22 mouse cellular contexts compared by ENCODE assay signal in genomic region chr11:60799977-60800376, GRCm38 (mm10). TPM values are rescaled to one million over a fixed set of nuclear protein-coding genes. Genes with fewer than 3 reads are reported as not detected.
A peak's percentile ranks its signal among the peaks of the same experiment; 100 is the strongest.
DNase-seq lines count a peak whose midpoint lies in the region; ATAC-seq and TF ChIP-seq lines count a peak whose summit lies in the region.
"Had no signal": no experiment of that assay in that cellular context is flagged by ENCODE, and none has a peak within 500 bp of the region (broad histone marks: within the 10 kb centered on the region; RNA-seq: fewer than 3 reads in every experiment).

No protein-coding gene starts in this region.

- WGBS in intestine, postnatal 0 days = 80% methylated on average over 4 of the region's 4 CpGs
- 88% methylated on average over 4 of the region's 4 CpGs for WGBS in intestine, embryonic 15.5 days

- intact Hi-C loops in left cerebral cortex, adult 2 months (cut with DNase I) = no loop called here
- intact Hi-C loops in left cerebral cortex, postnatal 10 days (cut with DNase I) = no loop called here

- ATAC-seq in intestine, postnatal 0 days = no peak
- ATAC-seq in intestine, embryonic 15.5 days = no peak
- no peak for ATAC-seq in Patski
- ATAC-seq: forebrain, embryonic 13.5 days; forebrain, embryonic 16.5 days; hindbrain, embryonic 16.5 days had no signal

- TF ChIP-seq CTCF in intestine, postnatal 0 days (IDR thresholded peaks at IDR 0.05; ENCODE audit: low read depth) = 0 out of 2 replicates have a peak, but pooled peaks have one; percentile 18
- TF ChIP-seq CTCF in left cerebral cortex, adult 2 months (IDR thresholded peaks at IDR 0.05) = peak; percentile 18; the same call in 1 of the 2 replicates
- TF ChIP-seq CTCF in Patski (IDR thresholded peaks at IDR 0.05) = peak; percentile 54

- no peak overlapping the region for H3K27ac ChIP-seq in intestine, postnatal 0 days (ENCODE audit: low read depth, low read length)
- H3K27ac ChIP-seq in intestine, embryonic 15.5 days = no peak overlapping the region
- no peak overlapping the region for H3K27ac ChIP-seq in left cerebral cortex, adult 2 months
- H3K27ac ChIP-seq: forebrain, embryonic 10.5 days; forebrain, embryonic 13.5 days; heart, embryonic 15.5 days; hindbrain, embryonic 10.5 days; hindbrain, embryonic 13.5 days had no signal

- H3K4me1 ChIP-seq in intestine, postnatal 0 days (replicated peaks; ENCODE audit: control insufficient read depth, insufficient read depth, low read length) = no peaks in the 10 kb centered on the region
- no peaks in the 10 kb centered on the region for H3K4me1 ChIP-seq in intestine, embryonic 15.5 days (replicated peaks)
- H3K4me1 ChIP-seq: forebrain, embryonic 10.5 days; forebrain, embryonic 13.5 days; heart, embryonic 15.5 days; hindbrain, embryonic 10.5 days; hindbrain, embryonic 13.5 days had no signal

- POLR2A ChIA-PET in Patski (lab: Charles Lee) = no interaction called here

- H3K27me3 ChIP-seq in intestine, postnatal 0 days (replicated peaks; ENCODE audit: control insufficient read depth, insufficient read depth, low read length) = no peaks in the 10 kb centered on the region
- no peaks in the 10 kb centered on the region for H3K27me3 ChIP-seq in intestine, embryonic 15.5 days (replicated peaks)
- no peaks in the 10 kb centered on the region for H3K27me3 ChIP-seq in Patski
- H3K27me3 ChIP-seq: forebrain, embryonic 13.5 days; heart, embryonic 12.5 days; heart, embryonic 15.5 days; hindbrain, embryonic 13.5 days had no signal

- no peak overlapping the region for H3K4me3 ChIP-seq in intestine, postnatal 0 days (ENCODE audit: low read depth, low read length)
- H3K4me3 ChIP-seq in intestine, embryonic 15.5 days (replicated peaks) = no peak overlapping the region
- no peak overlapping the region for H3K4me3 ChIP-seq in left cerebral cortex, adult 2 months
- H3K4me3 ChIP-seq: forebrain, embryonic 10.5 days; forebrain, embryonic 13.5 days; heart, embryonic 12.5 days; heart, embryonic 15.5 days; hindbrain, embryonic 10.5 days; hindbrain, embryonic 13.5 days had no signal

- no peak overlapping the region for H3K9ac ChIP-seq in intestine, postnatal 0 days (ENCODE audit: low read depth, low read length)
- no peak overlapping the region for H3K9ac ChIP-seq in intestine, embryonic 15.5 days
- H3K9ac ChIP-seq: forebrain, embryonic 13.5 days; heart, embryonic 12.5 days; heart, embryonic 15.5 days; hindbrain, embryonic 13.5 days had no signal

- H3K36me3 ChIP-seq in intestine, postnatal 0 days (ENCODE audit: control insufficient read depth, insufficient read depth) = peaks cover 35% of the 10 kb centered on the region
- peaks cover 23% of the 10 kb centered on the region for H3K36me3 ChIP-seq in intestine, embryonic 15.5 days
- H3K36me3 ChIP-seq: hindbrain, embryonic 13.5 days had no signal

- H3K9me3 ChIP-seq in intestine, postnatal 0 days (ENCODE audit: control insufficient read depth) = no peaks in the 10 kb centered on the region
- H3K9me3 ChIP-seq in intestine, embryonic 15.5 days = no peaks in the 10 kb centered on the region
- H3K9me3 ChIP-seq: forebrain, embryonic 10.5 days; forebrain, embryonic 13.5 days; heart, embryonic 12.5 days; heart, embryonic 15.5 days; hindbrain, embryonic 10.5 days; hindbrain, embryonic 13.5 days had no signal

- CTCF ChIA-PET in Patski (lab: Charles Lee) = interaction anchor here (1.0 kb wide), 1 partner anchor 13 kb away, joined by 3 read pairs; no protein-coding TSS in a partner anchor

- no peak overlapping the region for H3K4me2 ChIP-seq in intestine, postnatal 0 days (replicated peaks; ENCODE audit: low read depth)
- no peak overlapping the region for H3K4me2 ChIP-seq in intestine, embryonic 15.5 days (replicated peaks)
- H3K4me2 ChIP-seq: forebrain, embryonic 13.5 days; heart, embryonic 12.5 days; heart, embryonic 15.5 days; hindbrain, embryonic 13.5 days had no signal

- DNase-seq in left cerebral cortex, adult 2 months (ENCODE audit: extremely low spot score in 1 of 2, low spot score in 2 of 2) = no peak
- DNase-seq in left cerebral cortex, postnatal 10 days (ENCODE audit: extremely low spot score in 1 of 2, low spot score in 2 of 2) = no peak
- no peak for DNase-seq in Patski (ENCODE audit: low read depth, low spot score)
- no peak for DNase-seq in frontal cortex, postnatal 14 days (ENCODE audit: low spot score in 2 of 2)
- DNase-seq: adrenal gland, postnatal 10 days; adrenal gland, postnatal 36 days; cerebellum, adult 18-20 months; cerebellum, adult 9-10 months; cerebellum, postnatal 14 days; gastrocnemius, postnatal 36 days; heart, postnatal 10 days; heart, postnatal 36 days had no signal

- in situ Hi-C loops in Patski (cut with MboI; ENCODE audit: low pct_unique_long_range_greater_than_20kb) = no loop called here

RNA-seq across cellular contexts. Expression of gene Shmt1, which starts 11.5 kb away (rescaled TPM):
- 31.0 and 34.5 TPM in 2 replicates for polyA plus RNA-seq in intestine, postnatal 0 days (2015; fragmentation: Nextera tagmentation; extraction: Ambion mirVana)
- polyA plus RNA-seq in intestine, embryonic 15.5 days (2015; fragmentation: Nextera tagmentation; extraction: Ambion mirVana) = 108 and 115 TPM in 2 replicates
- total RNA-seq in left cerebral cortex, adult 2 months (2021) = 1 to 10 TPM; 2.2 to 3.1 TPM
- total RNA-seq in left cerebral cortex, postnatal 10 days (2021) = 1 to 10 TPM; 3.3 to 4.2 TPM
- polyA plus RNA-seq in Patski (2021) = 25.0 TPM

RNA-seq across cellular contexts. Expression of gene Smcr8, which starts 22.7 kb away (rescaled TPM):
- polyA plus RNA-seq in intestine, postnatal 0 days (2015; fragmentation: Nextera tagmentation; extraction: Ambion mirVana) = 4.0 and 4.4 TPM in 2 replicates
- 6.5 and 6.6 TPM in 2 replicates for polyA plus RNA-seq in intestine, embryonic 15.5 days (2015; fragmentation: Nextera tagmentation; extraction: Ambion mirVana)
- total RNA-seq in left cerebral cortex, adult 2 months (2021) = 10 to 100 TPM; 31.0 to 32.6 TPM
- 10 to 100 TPM; 24.6 to 26.0 TPM for total RNA-seq in left cerebral cortex, postnatal 10 days (2021)
- polyA plus RNA-seq in Patski (2021) = 19.9 TPM

RNA-seq across cellular contexts. Expression of gene Top3a, which starts 22.8 kb away (rescaled TPM):
- polyA plus RNA-seq in intestine, postnatal 0 days (2015; fragmentation: Nextera tagmentation; extraction: Ambion mirVana) = 3.2 and 3.7 TPM in 2 replicates
- polyA plus RNA-seq in intestine, embryonic 15.5 days (2015; fragmentation: Nextera tagmentation; extraction: Ambion mirVana) = 12.1 and 13.0 TPM in 2 replicates
- total RNA-seq in left cerebral cortex, adult 2 months (2021) = 1 to 10 TPM; 5.0 to 6.1 TPM
- 1 to 10 TPM; 4.7 to 5.3 TPM for total RNA-seq in left cerebral cortex, postnatal 10 days (2021)
- polyA plus RNA-seq in Patski (2021) = 11.2 TPM

RNA-seq across cellular contexts. Expression of gene Dhrs7b, which starts 30.5 kb away (rescaled TPM):
- polyA plus RNA-seq in intestine, postnatal 0 days (2015; fragmentation: Nextera tagmentation; extraction: Ambion mirVana) = 78.5 and 79.6 TPM in 2 replicates
- polyA plus RNA-seq in intestine, embryonic 15.5 days (2015; fragmentation: Nextera tagmentation; extraction: Ambion mirVana) = 55.4 and 56.9 TPM in 2 replicates
- 10 to 100 TPM; 27.3 to 28.4 TPM for total RNA-seq in left cerebral cortex, adult 2 months (2021)
- total RNA-seq in left cerebral cortex, postnatal 10 days (2021) = 10 to 100 TPM; 29.1 to 29.7 TPM
- 30.8 TPM for polyA plus RNA-seq in Patski (2021)
